Mouse (Mus musculus) kidney, embryonic 14.5 days (tissue): ENCODE results near the gene Ccdc80. TPM values are rescaled to one million over a fixed set of nuclear protein-coding genes. Genes with fewer than 3 reads are reported as not detected.

ENCODE experiments used
- ATAC-seq: fragments of 200-750 bp; cut with Nextera tagmentation; 2 replicates; pipeline ENCODE4 v1.8.0; 2017; ENCODE audit warnings: moderate number of reproducible peaks, mild to moderate bottlenecking, moderate TSS enrichment, moderate library complexity; ENCODE audit not compliant: low FRiP score, low TSS enrichment
- H3K27ac ChIP-seq: fragments of 300-500 bp; sonication (generic); 2 replicates; pipeline ENCODE4 v1.5.1; 2014; ENCODE audit warnings: low read depth, mild to moderate bottlenecking, low read length, moderate library complexity, mixed read lengths
- H3K27me3 ChIP-seq: fragments of 300-500 bp; sonication (generic); 2 replicates; pipeline ENCODE4 v1.6.1; 2014; ENCODE audit warnings: mild to moderate bottlenecking, low read length; ENCODE audit not compliant: control insufficient read depth, insufficient read depth
- H3K36me3 ChIP-seq: fragments of 300-500 bp; sonication (generic); 2 replicates; pipeline ENCODE4 v1.6.1; 2014; ENCODE audit warnings: low read length, mixed read lengths; ENCODE audit not compliant: control insufficient read depth, insufficient read depth
- H3K4me1 ChIP-seq: fragments of 300-500 bp; sonication (generic); 2 replicates; pipeline ENCODE4 v1.6.1; 2014; ENCODE audit warnings: low read length, mixed read lengths; ENCODE audit not compliant: control insufficient read depth, insufficient read depth
- H3K4me2 ChIP-seq: fragments of 300-500 bp; sonication (generic); replicated peaks from 2 replicates; pipeline ENCODE4 v1.6.1; 2014; ENCODE audit warnings: low read depth, mild to moderate bottlenecking, low read length
- H3K4me3 ChIP-seq: fragments of 300-500 bp; sonication (generic); 2 replicates; pipeline ENCODE4 v1.5.1; 2014; ENCODE audit warnings: mild to moderate bottlenecking, low read length
- H3K9ac ChIP-seq: fragments of 300-500 bp; sonication (generic); 2 replicates; pipeline ENCODE4 v1.6.1; 2014; ENCODE audit warnings: low read depth, mild to moderate bottlenecking, low read length, moderate library complexity
- H3K9me3 ChIP-seq: fragments of 300-500 bp; sonication (generic); 2 replicates; pipeline ENCODE4 v1.6.1; 2016; ENCODE audit warnings: low read length; ENCODE audit not compliant: control insufficient read depth
- WGBS: fragments of 180-500 bp; shearing (Covaris S2); extraction: QIAGEN DNeasy Blood & Tissue Kit; methylation state at CpG from one replicate; pipeline ENCODE4 v1.1.7; 2014; 5-methylcytosine and 5-hydroxymethylcytosine counted together
- polyA plus RNA-seq: library from polyadenylated mRNA; unstranded; fragments of >200 nt; fragmentation: Nextera tagmentation; extraction: Ambion mirVana; gene quantifications from 2 replicates; pipeline ENCODE4 v1.2.1, GENCODE M21; 2014

Ccdc80 gene
- polyA plus RNA-seq = 60.1 and 78.5 TPM in 2 replicates

DNA sequence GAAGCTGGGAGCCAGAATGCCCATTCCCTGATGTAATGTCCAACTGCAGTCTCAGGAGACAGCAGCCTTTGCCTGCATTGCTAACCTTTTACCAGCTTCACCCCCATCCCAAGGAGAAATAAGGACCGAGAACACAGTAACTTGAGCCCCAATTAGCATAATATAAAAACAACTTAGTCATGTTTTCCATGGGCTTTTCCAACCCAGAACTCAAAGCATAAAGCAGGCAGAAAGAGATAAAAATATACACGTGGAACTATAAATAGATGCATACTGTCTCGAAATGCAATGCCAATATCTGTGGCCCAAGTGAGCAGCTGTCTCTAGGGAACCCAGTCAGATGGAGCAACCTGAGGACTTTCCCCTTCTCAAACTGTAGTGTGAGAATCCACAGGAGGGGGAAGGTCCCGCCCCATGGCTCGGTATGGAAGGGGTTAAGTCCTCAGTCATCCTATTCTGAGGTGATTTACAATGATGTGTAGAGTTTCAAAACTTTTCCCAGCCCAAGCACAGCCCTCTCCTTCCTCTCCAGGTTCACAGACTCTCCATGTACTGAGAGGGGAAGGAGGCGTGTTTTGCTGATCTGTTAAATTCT lies at the start of gene Ccdc80:
TSS of gene Ccdc80 (plus strand) at position 266 of the 595 bp plus-strand sequence.
- WGBS = 9% methylated on average over 6 of the region's 6 CpGs
- Histone ChIP-seq H3K4me3 (peak within 1 kb of the TSS; percentile 50), H3K27me3 (no peaks in the 10 kb centered on the region), H3K9ac (peak within 1 kb of the TSS; percentile 61), H3K36me3 (no peaks in the 10 kb centered on the region), H3K9me3 (no peaks in the 10 kb centered on the region), H3K4me2 (peak within 1 kb of the TSS; percentile 49), H3K4me1 (peaks cover 16% of the 10 kb centered on the region), H3K27ac (peak within 1 kb of the TSS; percentile 70)
- peak; percentile 79 for ATAC-seq

DNA sequence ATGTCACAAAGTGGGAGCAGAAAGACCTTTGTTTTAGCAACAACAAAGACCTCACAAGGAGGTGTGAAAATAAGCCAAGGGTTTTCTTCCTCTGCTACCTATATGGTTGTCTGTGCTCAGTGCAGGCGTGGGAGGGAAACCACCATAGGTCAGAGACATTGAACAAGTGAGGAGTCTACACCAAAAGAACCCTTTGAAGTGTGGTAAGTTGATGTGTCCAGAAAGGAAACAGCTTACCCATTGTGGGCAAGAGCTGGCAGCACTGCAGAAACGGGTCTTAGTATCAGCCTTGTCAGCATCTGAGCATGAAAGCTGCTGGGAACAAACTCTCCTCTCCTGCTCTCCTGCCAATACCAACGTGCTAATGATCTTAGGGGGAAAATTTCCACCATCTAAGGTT lies 48.4 kb upstream of the Ccdc80 start:
- WGBS = 38% methylated on average over 3 of the region's 3 CpGs
- no peaks in the 10 kb centered on the region for H3K4me1 ChIP-seq
- no peak overlapping the region for H3K27ac ChIP-seq
- no peak for ATAC-seq
- no peak overlapping the region for H3K9ac ChIP-seq
- H3K9me3 ChIP-seq = no peaks in the 10 kb centered on the region
- no peak overlapping the region for H3K4me3 ChIP-seq
- no peak overlapping the region for H3K4me2 ChIP-seq
- H3K27me3 ChIP-seq = no peaks in the 10 kb centered on the region
- H3K36me3 ChIP-seq = no peaks in the 10 kb centered on the region

DNA sequence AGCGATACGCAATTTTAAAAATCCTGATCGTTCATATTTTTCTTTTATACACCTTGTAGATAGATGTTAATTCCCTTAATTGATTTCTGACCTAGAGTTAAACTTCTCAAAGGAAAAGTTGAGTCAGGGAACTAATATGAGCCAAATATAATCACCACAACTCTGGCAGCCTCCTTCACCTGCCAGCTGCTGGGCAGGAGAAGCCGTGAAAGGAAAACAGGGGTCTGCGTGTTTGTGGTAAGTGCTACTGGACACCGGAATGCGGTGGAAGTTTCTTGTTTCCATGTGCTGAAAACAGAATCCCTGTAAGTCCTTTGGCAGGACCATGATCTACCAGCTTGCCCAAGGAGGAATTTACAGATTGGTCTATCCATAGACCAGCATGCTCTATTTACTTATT lies 36.0 kb upstream of the Ccdc80 start:
- Histone ChIP-seq H3K4me3 (no peak overlapping the region), H3K4me2 (no peak overlapping the region), H3K27me3 (no peaks in the 10 kb centered on the region), H3K9me3 (no peaks in the 10 kb centered on the region), H3K36me3 (no peaks in the 10 kb centered on the region), H3K4me1 (no peaks in the 10 kb centered on the region), H3K27ac (no peak overlapping the region), H3K9ac (no peak overlapping the region)
- WGBS = 96% methylated on average over 7 of the region's 7 CpGs
- ATAC-seq = no peak

DNA sequence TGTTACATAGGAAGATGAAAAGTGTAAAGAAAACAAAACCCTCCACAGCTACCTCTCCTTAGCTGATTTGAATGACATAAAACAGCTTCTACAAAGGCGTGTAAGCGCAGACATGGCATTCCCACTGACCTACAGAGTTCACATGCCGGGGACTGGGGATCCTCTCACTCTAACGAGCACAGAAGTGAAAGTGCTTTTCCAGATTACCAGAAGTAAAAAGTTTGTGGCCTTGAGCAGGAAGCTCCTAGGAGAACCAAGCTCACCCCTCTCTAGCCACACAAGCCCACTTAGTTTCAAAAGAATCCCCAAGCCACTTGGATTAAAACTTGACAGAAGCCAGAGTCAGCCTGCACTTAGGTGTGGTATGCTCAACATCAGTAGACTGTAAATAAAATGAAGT lies 35.3 kb upstream of the Ccdc80 start:
- no peak overlapping the region for H3K4me2 ChIP-seq
- no peaks in the 10 kb centered on the region for H3K36me3 ChIP-seq
- no peak overlapping the region for H3K27ac ChIP-seq
- H3K9me3 ChIP-seq = no peaks in the 10 kb centered on the region
- no peaks in the 10 kb centered on the region for H3K27me3 ChIP-seq
- no peaks in the 10 kb centered on the region for H3K4me1 ChIP-seq
- H3K9ac ChIP-seq = no peak overlapping the region
- 71% methylated on average over 4 of the region's 4 CpGs for WGBS
- no peak for ATAC-seq
- H3K4me3 ChIP-seq = no peak overlapping the region

DNA sequence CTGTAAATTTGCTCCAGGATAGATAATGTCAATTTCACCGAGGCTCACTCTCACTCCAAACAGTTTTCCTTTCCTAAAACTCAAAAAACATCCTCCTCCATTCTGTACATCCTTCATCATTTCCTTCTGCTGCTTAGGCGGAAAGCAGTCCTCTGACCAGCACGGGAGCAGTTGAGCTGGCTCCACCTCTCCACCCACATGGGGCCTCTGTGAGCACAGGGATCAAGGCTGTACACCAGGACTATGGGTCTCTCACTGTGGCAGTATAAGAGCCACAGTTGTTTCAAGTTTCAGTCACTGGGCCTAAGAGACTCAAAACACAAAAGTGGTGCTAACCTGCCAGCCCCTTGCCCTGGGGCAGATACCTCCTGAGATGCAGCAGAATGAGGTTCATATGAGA lies 32.1 kb upstream of the Ccdc80 start:
- Histone ChIP-seq H3K4me1 (no peaks in the 10 kb centered on the region), H3K27ac (no peak overlapping the region), H3K27me3 (no peaks in the 10 kb centered on the region), H3K9ac (no peak overlapping the region), H3K36me3 (no peaks in the 10 kb centered on the region), H3K4me2 (no peak overlapping the region), H3K4me3 (no peak overlapping the region), H3K9me3 (no peaks in the 10 kb centered on the region)
- no peak for ATAC-seq
- 50% methylated on average over 3 of the region's 3 CpGs for whole genome bisulfite sequencing

DNA sequence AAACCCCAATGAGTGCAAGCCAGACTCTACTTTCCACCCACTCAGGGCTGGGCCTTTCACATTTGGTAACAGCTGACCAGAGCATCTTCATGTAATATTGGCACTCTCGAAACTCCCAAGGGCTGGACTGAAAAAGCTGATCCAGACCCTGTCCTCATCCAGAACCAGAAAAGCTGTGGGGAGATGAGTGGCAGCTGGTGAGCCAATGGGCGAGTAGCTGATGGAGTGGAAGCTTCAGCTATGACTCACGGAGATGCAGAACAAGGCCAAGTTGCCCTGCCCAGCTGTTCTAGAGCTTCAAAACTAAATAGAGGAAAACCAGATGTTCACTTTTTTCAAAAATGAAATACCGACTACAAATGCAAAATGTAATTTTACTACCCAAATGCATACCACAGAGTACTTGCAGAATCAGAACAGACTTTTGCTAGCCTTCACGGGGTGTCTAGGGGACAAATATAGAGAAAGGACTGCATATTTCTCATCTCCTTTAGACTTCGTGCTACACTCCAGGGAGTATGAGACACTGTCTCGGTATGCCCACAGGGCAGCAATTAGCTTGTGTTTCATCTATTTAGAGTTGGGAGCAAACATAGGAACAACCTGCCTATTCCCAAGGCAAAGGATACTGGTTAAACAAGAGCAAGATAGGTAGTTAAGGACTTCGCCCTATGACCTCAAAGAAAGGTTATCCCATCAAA lies 22.7 kb upstream of the Ccdc80 start:
- Histone ChIP-seq H3K27me3 (no peaks in the 10 kb centered on the region), H3K4me1 (no peaks in the 10 kb centered on the region), H3K9ac (no peak overlapping the region), H3K4me2 (no peak overlapping the region), H3K27ac (no peak overlapping the region), H3K4me3 (no peak overlapping the region), H3K9me3 (no peaks in the 10 kb centered on the region), H3K36me3 (no peaks in the 10 kb centered on the region)
- ATAC-seq = no peak
- WGBS = 89% methylated on average over 8 of the region's 8 CpGs

DNA sequence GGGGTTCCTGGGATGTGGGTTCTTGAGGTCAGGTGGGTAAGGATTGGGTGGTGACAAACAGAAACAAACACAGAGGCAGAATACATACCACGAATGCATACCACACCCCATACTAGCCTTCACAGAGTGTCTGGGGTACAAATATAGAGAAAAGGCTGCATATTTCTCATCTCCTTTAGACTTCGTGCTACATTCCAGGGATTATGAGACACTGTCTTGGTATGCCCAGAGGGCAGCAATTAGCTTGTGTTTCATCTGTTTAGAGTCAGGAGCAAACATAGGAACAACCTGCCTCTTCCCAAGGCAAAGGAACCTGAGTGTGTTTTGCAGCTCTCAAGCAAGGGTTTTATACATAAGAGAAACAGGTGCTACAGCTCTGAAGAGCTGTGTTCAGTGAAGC lies 21.8 kb upstream of the Ccdc80 start:
- H3K9ac ChIP-seq = no peak overlapping the region
- WGBS = 69% methylated on average over 2 of the region's 2 CpGs
- H3K27me3 ChIP-seq = no peaks in the 10 kb centered on the region
- H3K9me3 ChIP-seq = no peaks in the 10 kb centered on the region
- no peaks in the 10 kb centered on the region for H3K36me3 ChIP-seq
- no peak overlapping the region for H3K4me2 ChIP-seq
- no peaks in the 10 kb centered on the region for H3K4me1 ChIP-seq
- no peak overlapping the region for H3K27ac ChIP-seq
- no peak for ATAC-seq
- no peak overlapping the region for H3K4me3 ChIP-seq

DNA sequence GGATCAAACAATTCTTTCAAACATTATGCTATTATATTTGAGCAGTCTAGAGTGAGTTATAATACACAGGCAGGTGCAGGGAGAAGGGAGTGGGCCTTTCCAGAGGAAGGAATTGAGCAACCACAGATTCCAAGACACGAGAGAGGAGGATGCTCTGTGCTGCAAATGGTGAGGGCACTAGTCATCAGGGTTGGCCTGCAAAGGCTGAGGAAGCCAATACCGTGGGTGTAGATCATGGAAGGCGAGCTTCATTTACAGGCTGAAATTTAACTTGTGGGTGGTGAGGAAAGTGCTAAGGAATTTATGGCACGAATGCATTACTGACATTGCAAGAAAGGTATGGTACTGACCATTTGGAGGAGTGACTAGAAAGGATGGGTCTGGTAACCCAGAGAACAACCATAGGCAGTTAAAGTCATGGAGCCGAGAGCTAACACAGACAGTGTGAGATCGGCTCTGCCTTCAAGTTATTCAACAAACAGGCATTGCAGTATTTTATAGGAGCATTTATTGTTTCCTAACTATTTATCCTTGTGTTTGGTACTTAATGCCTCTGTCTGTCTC lies 15.6 kb upstream of the Ccdc80 start:
- H3K4me2 ChIP-seq = no peak overlapping the region
- no peak overlapping the region for H3K9ac ChIP-seq
- 73% methylated on average over 6 of the region's 6 CpGs for WGBS
- H3K9me3 ChIP-seq = no peaks in the 10 kb centered on the region
- no peak for ATAC-seq
- no peak overlapping the region for H3K4me3 ChIP-seq
- H3K27me3 ChIP-seq = no peaks in the 10 kb centered on the region
- no peaks in the 10 kb centered on the region for H3K4me1 ChIP-seq
- H3K36me3 ChIP-seq = no peaks in the 10 kb centered on the region
- H3K27ac ChIP-seq = no peak overlapping the region

DNA sequence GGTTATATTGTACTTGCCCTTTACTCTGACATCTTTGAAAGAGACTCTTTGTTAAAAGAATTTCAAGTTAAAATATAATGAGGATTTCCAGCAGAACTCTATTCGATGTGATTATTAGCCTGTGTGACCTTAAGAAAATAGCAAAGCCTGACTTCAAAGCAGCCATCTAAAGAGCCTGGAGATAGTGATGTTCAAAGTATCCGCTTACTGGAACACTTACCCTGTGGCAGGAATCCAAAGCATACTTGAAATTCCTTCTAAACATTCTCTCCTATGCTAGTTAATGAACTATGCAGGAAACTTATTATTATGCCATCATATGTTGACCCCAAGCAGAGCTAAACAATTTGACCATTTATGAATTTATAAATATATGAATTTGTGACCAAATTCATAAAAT lies 13.9 kb upstream of the Ccdc80 start:
- no peaks in the 10 kb centered on the region for H3K27me3 ChIP-seq
- H3K9ac ChIP-seq = no peak overlapping the region
- H3K4me2 ChIP-seq = no peak overlapping the region
- H3K27ac ChIP-seq = no peak overlapping the region
- no peaks in the 10 kb centered on the region for H3K9me3 ChIP-seq
- no peaks in the 10 kb centered on the region for H3K4me1 ChIP-seq
- WGBS = 52% methylated on average over 2 of the region's 2 CpGs
- no peak overlapping the region for H3K4me3 ChIP-seq
- H3K36me3 ChIP-seq = no peaks in the 10 kb centered on the region
- no peak for ATAC-seq
